Mouse (Mus musculus) lung, postnatal 0 days (tissue): ENCODE measurements around the gene Ccdc27. TPM values are rescaled to one million over a fixed set of nuclear protein-coding genes. Genes with fewer than 3 reads are reported as not detected.
A peak's percentile ranks its signal among the peaks of the same experiment; 100 is the strongest.

Source experiments
- ATAC-seq: fragments of 200-750 bp; cut with Nextera tagmentation; 2 replicates; pipeline ENCODE4 v1.8.0; 2017; ENCODE audit warnings: moderate library complexity
- DNase-seq: peaks from one replicate; pipeline ENCODE4 v3.0.0-alpha.2; 2016; ENCODE audit warnings: low spot score
- H3K27ac ChIP-seq: fragments of 300-500 bp; sonication (generic); 2 replicates; pipeline ENCODE4 v1.5.1; 2014; ENCODE audit warnings: antibody characterized with exemption, mild to moderate bottlenecking, low read length, mixed read lengths
- H3K27me3 ChIP-seq: fragments of 300-500 bp; sonication (generic); replicated peaks from 2 replicates; pipeline ENCODE4 v1.6.1; 2014; ENCODE audit warnings: low read length, mixed read lengths; ENCODE audit not compliant: insufficient read depth
- H3K36me3 ChIP-seq: fragments of 300-500 bp; sonication (generic); 2 replicates; pipeline ENCODE4 v1.6.1; 2014; ENCODE audit warnings: low read length, mixed read lengths; ENCODE audit not compliant: insufficient read depth
- H3K4me1 ChIP-seq: fragments of 300-500 bp; sonication (generic); 2 replicates; pipeline ENCODE4 v1.6.1; 2014; ENCODE audit warnings: antibody characterized with exemption, low read depth, low read length, mixed read lengths; ENCODE audit not compliant: insufficient read depth
- H3K4me2 ChIP-seq: fragments of 300-500 bp; sonication (generic); replicated peaks from 2 replicates; pipeline ENCODE4 v1.6.1; 2014; ENCODE audit warnings: low read depth, mild to moderate bottlenecking, low read length, moderate library complexity, mixed read lengths
- H3K4me3 ChIP-seq: fragments of 300-500 bp; sonication (generic); 2 replicates; pipeline ENCODE4 v1.5.1; 2014; ENCODE audit warnings: low read depth, low read length
- H3K9ac ChIP-seq: fragments of 300-500 bp; sonication (generic); replicated peaks from 2 replicates; pipeline ENCODE4 v1.6.1; 2014; ENCODE audit warnings: low read depth, mild to moderate bottlenecking
- H3K9me3 ChIP-seq: fragments of 300-500 bp; sonication (generic); 2 replicates; pipeline ENCODE4 v1.6.1; 2016; ENCODE audit warnings: low read length, mixed read lengths
- CTCF ChIP-seq: IDR thresholded peaks from 2 replicates; pipeline ENCODE4 v1.5.1; 2016; ENCODE audit warnings: antibody characterized with exemption, mild to moderate bottlenecking
- EP300 ChIP-seq: IDR thresholded peaks from 2 replicates; pipeline ENCODE4 v1.6.1; 2016; ENCODE audit warnings: antibody characterized with exemption, mild to moderate bottlenecking, control low read depth
- WGBS: fragments of 180-500 bp; shearing (Covaris S2); extraction: QIAGEN DNeasy Blood & Tissue Kit; methylation state at CpG from one replicate; pipeline ENCODE4 v1.1.7; 2014; 5-methylcytosine and 5-hydroxymethylcytosine counted together
- polyA plus RNA-seq: library from polyadenylated mRNA; unstranded; fragments of >200 nt; fragmentation: Nextera tagmentation; extraction: Ambion mirVana; gene quantifications from 2 replicates; pipeline ENCODE4 v1.2.1, GENCODE M21; 2015

The Ccdc27 gene
- polyA plus RNA-seq, 1 experiment from 2014 or later, result not detected

- WGBS, result 17% methylated on average over 8 of the region's 8 CpGs
- no peak for DNase-seq
These were observed 18.5 kb downstream of the Ccdc27 start for GRCm38 (mm10) chr4:154023754-154024601.

GRCm38 (mm10) chr4:154022844-154023243, 19.6 kb downstream of the Ccdc27 start:
- peaks cover 25% of the 10 kb centered on the region; the same call in 1 of the 2 replicates for H3K36me3 ChIP-seq
- no peak overlapping the region for H3K9ac ChIP-seq
- ATAC-seq (no peak), DNase-seq (no peak)
- no peak overlapping the region for H3K4me3 ChIP-seq
- H3K9me3 ChIP-seq, result no peaks in the 10 kb centered on the region
- TF ChIP-seq CTCF (no peak), EP300 (no peak)
- H3K4me1 ChIP-seq, result peaks cover 14% of the 10 kb centered on the region
- H3K4me2 ChIP-seq, result no peak overlapping the region
- H3K27ac ChIP-seq, result peak overlapping the region; percentile 76
- WGBS, result 46% methylated on average over 4 of the region's 4 CpGs
- H3K27me3 ChIP-seq, result no peaks in the 10 kb centered on the region

More at GRCm38 (mm10) chr4:154023754-154024601, 18.5 kb downstream of the Ccdc27 start:
- H3K36me3 ChIP-seq, result peaks cover 19% of the 10 kb centered on the region; the same call in 1 of the 2 replicates
- H3K27ac ChIP-seq, result no peak overlapping the region
- no peak overlapping the region for H3K9ac ChIP-seq
- no peak overlapping the region for H3K4me3 ChIP-seq
- TF ChIP-seq EP300 (no peak), CTCF (no peak)
- ATAC-seq, result no peak
- H3K27me3 ChIP-seq, result no peaks in the 10 kb centered on the region
- H3K4me1 ChIP-seq, result peaks cover 14% of the 10 kb centered on the region
- no peaks in the 10 kb centered on the region for H3K9me3 ChIP-seq
- peak overlapping the region; percentile 66; the same call in 1 of the 2 replicates for H3K4me2 ChIP-seq

DNA sequence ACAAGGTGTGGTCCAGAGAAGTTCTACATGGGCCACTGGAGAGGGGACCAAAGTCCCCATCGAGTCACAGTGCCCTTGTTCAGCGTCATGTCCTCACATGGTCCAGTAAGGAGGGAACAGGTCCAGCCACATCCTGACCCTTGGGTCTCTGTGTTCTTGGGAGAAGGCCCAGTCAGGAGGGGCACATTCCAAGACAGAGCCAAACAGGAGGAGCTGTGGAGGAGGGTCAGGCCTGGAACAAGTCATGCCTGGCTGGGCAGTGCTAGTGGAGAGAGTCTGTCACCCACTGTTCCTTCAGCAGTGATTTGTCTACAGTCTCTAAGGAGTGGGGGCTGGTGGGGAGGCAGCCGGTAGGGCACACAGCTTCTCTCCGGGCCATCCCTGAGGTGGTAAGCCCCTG, 20.1 kb downstream of the Ccdc27 start:
- WGBS, result 60% methylated on average over 4 of the region's 4 CpGs
- H3K9me3 ChIP-seq, result no peaks in the 10 kb centered on the region
- H3K36me3 ChIP-seq, result peaks cover 26% of the 10 kb centered on the region; the same call in 1 of the 2 replicates
- DNase-seq (peak; percentile 82), ATAC-seq (peak; percentile 77)
- H3K4me3 ChIP-seq, result no peak overlapping the region
- no peak overlapping the region for H3K9ac ChIP-seq
- H3K4me1 ChIP-seq, result peaks cover 14% of the 10 kb centered on the region
- no peak; the same call in 1 of the 2 replicates for TF ChIP-seq EP300
- H3K27me3 ChIP-seq, result no peaks in the 10 kb centered on the region
- H3K27ac ChIP-seq, result peak overlapping the region; percentile 76
- H3K4me2 ChIP-seq, result no peak overlapping the region

DNA sequence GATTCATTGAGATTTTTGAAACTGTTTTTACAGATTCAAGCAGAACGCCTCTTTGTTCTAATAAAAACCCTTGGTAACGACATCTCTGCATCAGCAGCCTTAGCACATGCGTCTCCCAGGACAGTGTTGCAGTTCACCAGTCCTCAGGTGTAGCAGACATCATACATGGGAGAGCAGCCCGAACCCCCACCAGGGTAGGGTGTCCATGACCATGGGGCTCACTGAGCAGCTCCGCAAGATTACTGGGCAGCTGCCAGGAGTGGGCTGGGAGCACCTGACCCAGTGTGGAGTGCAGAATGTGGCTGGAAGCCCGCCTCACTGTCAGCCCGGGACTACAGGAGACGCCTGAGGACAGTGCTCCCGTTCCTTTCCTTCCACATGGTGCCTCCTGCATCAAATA, 21.0 kb downstream of the Ccdc27 start:
- Histone ChIP-seq H3K9me3 (no peaks in the 10 kb centered on the region), H3K4me3 (no peak overlapping the region), H3K27ac (no peak overlapping the region), H3K36me3 (peaks cover 29% of the 10 kb centered on the region; the same call in 1 of the 2 replicates), H3K27me3 (no peaks in the 10 kb centered on the region), H3K4me1 (peaks cover 13% of the 10 kb centered on the region), H3K4me2 (no peak overlapping the region), H3K9ac (no peak overlapping the region)
- DNase-seq (no peak), ATAC-seq (no peak)
- 85% methylated on average over 9 of the region's 9 CpGs for WGBS
- TF ChIP-seq EP300 (no peak), CTCF (no peak)

DNA sequence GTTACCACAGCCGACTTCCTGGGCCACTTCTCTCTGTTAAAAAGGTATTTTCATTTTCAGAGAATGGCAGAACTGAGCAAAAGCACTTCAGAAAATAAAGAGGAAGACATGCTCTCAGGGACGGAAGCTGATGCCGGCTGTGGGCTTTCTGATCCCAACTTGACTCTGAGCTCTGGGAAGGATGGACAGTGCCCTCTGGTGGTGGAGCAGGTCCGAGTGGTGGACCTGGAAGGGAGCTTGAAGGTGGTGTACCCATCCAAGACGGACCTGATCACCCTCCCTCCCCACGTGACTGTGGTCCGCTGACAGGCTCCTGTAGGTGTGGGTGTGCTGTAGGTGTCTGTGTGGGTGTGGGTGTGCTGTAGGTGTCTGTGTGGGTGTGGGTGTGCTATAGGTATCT, 22.9 kb downstream of the Ccdc27 start:
- no peak for ATAC-seq
- TF ChIP-seq CTCF (peak; percentile 76), EP300 (no peak)
- Histone ChIP-seq H3K36me3 (peaks cover 34% of the 10 kb centered on the region; the same call in 1 of the 2 replicates), H3K27ac (no peak overlapping the region), H3K9me3 (no peaks in the 10 kb centered on the region), H3K4me2 (no peak overlapping the region), H3K4me3 (no peak overlapping the region), H3K9ac (no peak overlapping the region), H3K27me3 (no peaks in the 10 kb centered on the region), H3K4me1 (peaks cover 9% of the 10 kb centered on the region)
- 65% methylated on average over 7 of the region's 7 CpGs for WGBS
- DNase-seq, result peak; percentile 52

GRCm38 (mm10) chr4:154015476-154015875, 27.0 kb downstream of the Ccdc27 start:
- WGBS, result 89% methylated on average over 11 of the region's 11 CpGs

More at GRCm38 (mm10) chr4:154015476-154015875, 27.0 kb downstream of the Ccdc27 start:
- no peak for ATAC-seq
- TF ChIP-seq EP300 (no peak), CTCF (no peak)
- Histone ChIP-seq H3K4me3 (no peak overlapping the region), H3K9me3 (no peaks in the 10 kb centered on the region), H3K4me2 (no peak overlapping the region), H3K9ac (no peak overlapping the region), H3K4me1 (peaks cover 9% of the 10 kb centered on the region; the same call in 1 of the 2 replicates), H3K27me3 (no peaks in the 10 kb centered on the region), H3K27ac (no peak overlapping the region), H3K36me3 (peaks cover 21% of the 10 kb centered on the region; the same call in 1 of the 2 replicates)
- no peak for DNase-seq
